Comparison of ENCODE assay signal across 8 mouse cellular contexts in genomic region chr12:3959791-3960543, GRCm38 (mm10). TPM values are rescaled to one million over a fixed set of nuclear protein-coding genes. Genes with fewer than 3 reads are reported as not detected.
DNase-seq lines count a peak whose midpoint lies in the region; ATAC-seq lines count a peak whose summit lies in the region.

No protein-coding gene starts in this region.

- peak; percentile 93 for ATAC-seq in inflammation-experienced regulatory T-cells, adult 6 months
- ATAC-seq in megakaryocyte, adult 5-6 weeks (ENCODE audit: poor library complexity, severe bottlenecking), result peak; percentile 98

- peak; percentile 76 to 78 for DNase-seq in adrenal gland, adult 18-20 months (ENCODE audit: low spot score in 2 of 2)
- peak; percentile 97 for DNase-seq in embryo, embryonic 10 days (ENCODE audit: low spot score)
- DNase-seq in gastrocnemius, postnatal 25 days, result peak; percentile 85
- peak; percentile 74 to 88 for DNase-seq in left cerebral cortex, adult 9 months (ENCODE audit: low spot score in 2 of 2)
- peak; percentile 89 for DNase-seq in right cerebral cortex, adult 18-20 months
- peak; percentile 47 for DNase-seq in urinary bladder, adult 2 months (ENCODE audit: low spot score)

RNA-seq across cellular contexts. Expression of gene Pomc, which starts 5.2 kb away (rescaled TPM):
- under 1 TPM; 0.58 to 0.70 TPM for total RNA-seq in adrenal gland, adult 18-20 months (2021)
- under 1 TPM in 1 of 2 experiments, not detected in 1; 0.46 TPM for total RNA-seq in gastrocnemius, postnatal 25 days (2021)
- 1 to 10 TPM; 1.3 to 2.6 (median 1.4) TPM for polyA plus RNA-seq in inflammation-experienced regulatory T-cells, adult 6 months (2017; shearing (Covaris generic))
- 0.38 and 0.57 TPM in 2 replicates for total RNA-seq in megakaryocyte, adult 5-6 weeks (2015)
- total RNA-seq in megakaryocyte, adult 5-6 weeks (2017), result not detected in 2 replicates
- 0.41 and 0.69 TPM in 2 replicates for polyA plus RNA-seq in urinary bladder, adult 2 months (2012; rRNA removed)

Comparison
In these comparisons a context has a peak if more than half of its experiments do, and no peak if none do; other contexts are left out.
1. Peak in every context shown above with its lines: DNase-seq and ATAC-seq.
2. DNase-seq: peak in every context shown above with its lines; median percentile 97 in embryo, embryonic 10 days; 89 in right cerebral cortex, adult 18-20 months; 85 in gastrocnemius, postnatal 25 days; 81 in left cerebral cortex, adult 9 months; 77 in adrenal gland, adult 18-20 months; 47 in urinary bladder, adult 2 months.